ENCODE assay signal across 30 mouse cellular contexts in genomic region chr16:91382261-91382790, GRCm38 (mm10). TPM values are rescaled to one million over a fixed set of nuclear protein-coding genes. Genes with fewer than 3 reads are reported as not detected.
DNase-seq lines count a peak whose midpoint lies in the region; ATAC-seq and TF ChIP-seq lines count a peak whose summit lies in the region.
"Had no signal": no experiment of that assay in that cellular context is flagged by ENCODE, and none has a peak within 500 bp of the region (broad histone marks: within the 10 kb centered on the region; RNA-seq: fewer than 3 reads in every experiment).

No protein-coding gene starts in this region.

- 0 out of 2 replicates have a peak overlapping the region, but pooled peaks have one; percentile 33 for H3K27ac ChIP-seq in spleen, adult 2 months (ENCODE audit: insufficient read depth, low read length)
- H3K27ac ChIP-seq in gastrocnemius, adult 2 months: no peak overlapping the region
- H3K27ac ChIP-seq: embryonic facial prominence, embryonic 10.5 days; forebrain, embryonic 15.5 days; heart, adult 2 months; heart, embryonic 13.5 days; hindbrain, embryonic 12.5 days; limb, embryonic 13.5 days; midbrain, embryonic 10.5 days; neural tube, embryonic 15.5 days had no signal

- intact Hi-C loops in gastrocnemius, adult 2 months (cut with DNase I): no loop called here
- intact Hi-C loops in gastrocnemius, postnatal 14 days (cut with DNase I; ENCODE audit: low total_unique reads): no loop called here

- no peak overlapping the region for H3K4me3 ChIP-seq in spleen, adult 2 months (ENCODE audit: extremely low read depth, insufficient read depth, insufficient read length)
- H3K4me3 ChIP-seq in megakaryocyte, embryonic 14.5 days (replicated peaks): peak overlapping the region; percentile 46
- no peak overlapping the region for H3K4me3 ChIP-seq in gastrocnemius, adult 2 months
- H3K4me3 ChIP-seq: embryonic facial prominence, embryonic 10.5 days; forebrain, embryonic 15.5 days; heart, adult 2 months; heart, embryonic 13.5 days; hindbrain, embryonic 12.5 days; limb, embryonic 13.5 days; midbrain, embryonic 10.5 days; neural tube, embryonic 15.5 days had no signal

- peak; percentile 56 for ATAC-seq in granulocyte monocyte progenitor cell, adult 5-6 weeks (replicated peaks; ENCODE audit: poor library complexity, severe bottlenecking)
- ATAC-seq: forebrain, embryonic 15.5 days had no signal

- H3K4me1 ChIP-seq in spleen, adult 2 months (ENCODE audit: control insufficient read depth, insufficient read depth, insufficient read length): no peaks in the 10 kb centered on the region
- peaks cover 45% of the 10 kb centered on the region for H3K4me1 ChIP-seq in megakaryocyte, embryonic 14.5 days
- H3K4me1 ChIP-seq: neural tube, embryonic 15.5 days had no signal

- no peak for TF ChIP-seq POLR2A in spleen, adult 2 months (IDR thresholded peaks at IDR 0.05; ENCODE audit: low read depth, low read length)

- TF ChIP-seq CTCF in spleen, adult 2 months (IDR thresholded peaks at IDR 0.05; ENCODE audit: extremely low read depth, insufficient read depth, insufficient read length, insufficient replicate concordance): no peak
- TF ChIP-seq CTCF in gastrocnemius, adult 2 months (IDR thresholded peaks at IDR 0.05): no peak

- H3K27me3 ChIP-seq in spleen, adult 2 months (ENCODE audit: control insufficient read depth, insufficient read depth, low read length): no peaks in the 10 kb centered on the region
- no peaks in the 10 kb centered on the region for H3K27me3 ChIP-seq in megakaryocyte, embryonic 14.5 days (replicated peaks)
- H3K27me3 ChIP-seq: forebrain, embryonic 15.5 days; heart, embryonic 13.5 days; hindbrain, embryonic 12.5 days; limb, embryonic 13.5 days; neural tube, embryonic 15.5 days had no signal

- WGBS in spleen, adult 2 months: 67% methylated on average over 9 of the region's 9 CpGs

- DNase-seq in spleen, adult 2 months (ENCODE audit: low read depth in 1 of 2, low spot score in 2 of 2): no peak
- no peak for DNase-seq in spleen, postnatal 10 days (ENCODE audit: low spot score in 2 of 2)
- no peak for DNase-seq in gastrocnemius, adult 2 months
- no peak for DNase-seq in layer of hippocampus, postnatal 10 days (ENCODE audit: low spot score in 2 of 2)
- DNase-seq in gastrocnemius, postnatal 14 days: no peak
- DNase-seq: adrenal gland, postnatal 10 days; cerebellum, adult 9-10 months; gastrocnemius, postnatal 10 days; heart, postnatal 14 days; kidney, adult 8-10 months; kidney, postnatal 10 days; lung, adult 2 months; lung, postnatal 14 days; right cerebral cortex, adult 18-20 months had no signal

- peaks cover 28% of the 10 kb centered on the region for H3K36me3 ChIP-seq in spleen, adult 2 months (ENCODE audit: control insufficient read depth, insufficient read depth, low read length)
- H3K36me3 ChIP-seq in megakaryocyte, embryonic 14.5 days (replicated peaks; ENCODE audit: low read length): peaks cover 82% of the 10 kb centered on the region

- H3K9me3 ChIP-seq in megakaryocyte, embryonic 14.5 days: peaks cover 2% of the 10 kb centered on the region; the same call in 1 of the 2 replicates
- H3K9me3 ChIP-seq: embryonic facial prominence, embryonic 10.5 days; forebrain, embryonic 15.5 days; heart, embryonic 13.5 days; hindbrain, embryonic 12.5 days; limb, embryonic 13.5 days; midbrain, embryonic 10.5 days; neural tube, embryonic 15.5 days had no signal

RNA-seq across cellular contexts. Expression of gene Gm21970, which starts 9.2 kb away (rescaled TPM):
- polyA plus RNA-seq in spleen, adult 2 months (2012; rRNA removed): not detected in 2 replicates
- not detected in 2 replicates for total RNA-seq in granulocyte monocyte progenitor cell, adult 5-6 weeks (2014; fragmentation: Nextera tagmentation)
- not detected in 2 replicates for total RNA-seq in granulocyte monocyte progenitor cell, adult 5-6 weeks (2017)
- not detected in 2 replicates for polyA plus RNA-seq in megakaryocyte, embryonic 14.5 days (2012; ENCODE audit: insufficient read depth, low replicate concordance)
- total RNA-seq in gastrocnemius, adult 2 months (2021): under 1 TPM in 1 of 2 experiments, not detected in 1; 0.45 TPM
- total RNA-seq in layer of hippocampus, postnatal 10 days (2021): 1 to 10 TPM in 1 of 2 experiments, not detected in 1; 1.1 TPM
- total RNA-seq in gastrocnemius, postnatal 14 days (2021): not detected
- total RNA-seq: adrenal gland, postnatal 10 days; gastrocnemius, postnatal 10 days; heart, adult 2 months; heart, postnatal 14 days; layer of hippocampus, adult 18-20 months; layer of hippocampus, postnatal 25 days; left cerebral cortex, postnatal 25 days; midbrain, postnatal 0 days had no signal
- polyA plus RNA-seq: cortical plate, adult 2 months; embryonic facial prominence, embryonic 10.5 days; forebrain, embryonic 15.5 days; heart, adult 2 months; heart, embryonic 13.5 days; hindbrain, embryonic 12.5 days; limb, embryonic 13.5 days; lung, adult 2 months; midbrain, embryonic 10.5 days; midbrain, postnatal 0 days; neural tube, embryonic 15.5 days; testis, adult 2 months had no signal

RNA-seq across cellular contexts. Expression of gene Ifnar2, which starts 9.7 kb away (rescaled TPM):
- polyA plus RNA-seq in spleen, adult 2 months (2012; rRNA removed): 59.6 and 73.8 TPM in 2 replicates
- 130 and 164 TPM in 2 replicates for total RNA-seq in granulocyte monocyte progenitor cell, adult 5-6 weeks (2014; fragmentation: Nextera tagmentation)
- total RNA-seq in granulocyte monocyte progenitor cell, adult 5-6 weeks (2017): 115 and 139 TPM in 2 replicates
- 45.8 and 47.7 TPM in 2 replicates for polyA plus RNA-seq in megakaryocyte, embryonic 14.5 days (2012; ENCODE audit: insufficient read depth, low replicate concordance)
- total RNA-seq in gastrocnemius, adult 2 months (2021): 10 to 100 TPM in 1 of 2 experiments, 1 to 10 TPM in 1; 6.8 to 11.4 TPM
- 10 to 100 TPM; 23.7 to 24.4 TPM for total RNA-seq in layer of hippocampus, postnatal 10 days (2021)
- 10 to 100 TPM; 14.6 to 15.2 TPM for total RNA-seq in gastrocnemius, postnatal 14 days (2021)

RNA-seq across cellular contexts. Expression of gene Il10rb, which starts 23.6 kb away (rescaled TPM):
- 40.0 and 43.8 TPM in 2 replicates for polyA plus RNA-seq in spleen, adult 2 months (2012; rRNA removed)
- 36.6 and 48.8 TPM in 2 replicates for total RNA-seq in granulocyte monocyte progenitor cell, adult 5-6 weeks (2014; fragmentation: Nextera tagmentation)
- total RNA-seq in granulocyte monocyte progenitor cell, adult 5-6 weeks (2017): 41.3 and 45.8 TPM in 2 replicates
- 2.0 and 13.1 TPM in 2 replicates for polyA plus RNA-seq in megakaryocyte, embryonic 14.5 days (2012; ENCODE audit: insufficient read depth, low replicate concordance)
- 1 to 10 TPM; 6.2 to 7.9 TPM for total RNA-seq in gastrocnemius, adult 2 months (2021)
- total RNA-seq in layer of hippocampus, postnatal 10 days (2021): 1 to 10 TPM; 7.4 to 8.6 TPM
- 10 to 100 TPM in 1 of 2 experiments, 1 to 10 TPM in 1; 9.0 to 10.1 TPM for total RNA-seq in gastrocnemius, postnatal 14 days (2021)

Comparison
In these comparisons a context has a peak if more than half of its experiments do, and no peak if none do; other contexts are left out.
1. RNA of gene Ifnar2, which starts 9.7 kb away (total RNA-seq): 115 to 164 TPM in granulocyte monocyte progenitor cell, adult 5-6 weeks; 23.7 to 24.4 TPM in layer of hippocampus, postnatal 10 days, 14.6 to 15.2 TPM in gastrocnemius, postnatal 14 days and 6.8 to 11.4 TPM in gastrocnemius, adult 2 months; every median in the first group is over 4 times any median in the second.